Mouse (Mus musculus) limb, embryonic 13.5 days (tissue): Measurements from ENCODE around the gene Scnn1a. TPM values are rescaled to one million over a fixed set of nuclear protein-coding genes. Genes with fewer than 3 reads are reported as not detected.

Experiments used
- ATAC-seq: fragments of 200-750 bp; cut with Nextera tagmentation; 2 replicates; pipeline ENCODE4 v1.8.0; 2017; ENCODE audit warnings: low read depth, moderate number of reproducible peaks, moderate TSS enrichment; ENCODE audit not compliant: low FRiP score
- H3K27ac ChIP-seq: fragments of 300-500 bp; sonication (generic); 2 replicates; pipeline ENCODE4 v1.5.1; 2015; ENCODE audit warnings: inconsistent platforms, mild to moderate bottlenecking, moderate library complexity
- H3K27me3 ChIP-seq: fragments of 300-500 bp; sonication (generic); 2 replicates; pipeline ENCODE4 v1.6.1; 2015; ENCODE audit warnings: mild to moderate bottlenecking, inconsistent platforms
- H3K36me3 ChIP-seq: fragments of 300-500 bp; sonication (generic); 2 replicates; pipeline ENCODE4 v1.6.1; 2015; ENCODE audit warnings: inconsistent platforms, mild to moderate bottlenecking, moderate library complexity
- H3K4me1 ChIP-seq: fragments of 300-500 bp; sonication (generic); 2 replicates; pipeline ENCODE4 v1.6.1; 2015; ENCODE audit warnings: inconsistent platforms
- H3K4me2 ChIP-seq: fragments of 300-500 bp; sonication (generic); replicated peaks from 2 replicates; pipeline ENCODE4 v1.6.1; 2015; ENCODE audit warnings: inconsistent platforms, mild to moderate bottlenecking, moderate library complexity
- H3K4me3 ChIP-seq: fragments of 300-500 bp; sonication (generic); 2 replicates; pipeline ENCODE4 v1.5.1; 2015; ENCODE audit warnings: moderate library complexity, mild to moderate bottlenecking, inconsistent platforms
- H3K9ac ChIP-seq: fragments of 300-500 bp; sonication (generic); 2 replicates; pipeline ENCODE4 v1.6.1; 2015; ENCODE audit warnings: mild to moderate bottlenecking, inconsistent platforms
- H3K9me3 ChIP-seq: fragments of 300-500 bp; sonication (generic); 2 replicates; pipeline ENCODE4 v1.6.1; 2016; ENCODE audit warnings: inconsistent platforms
- WGBS: fragments of 180-500 bp; shearing (Covaris S2); methylation state at CpG from one replicate; pipeline ENCODE4 v1.1.7; 2015; 5-methylcytosine and 5-hydroxymethylcytosine counted together
- polyA plus RNA-seq: library from polyadenylated mRNA; unstranded; fragments of >200 nt; fragmentation: Nextera tagmentation; extraction: Ambion mirVana; gene quantifications from 2 replicates; pipeline ENCODE4 v1.2.1, GENCODE M21; 2015

Gene Scnn1a
- polyA plus RNA-seq, 1 experiment from 2014 or later = 1.1 TPM

DNA sequence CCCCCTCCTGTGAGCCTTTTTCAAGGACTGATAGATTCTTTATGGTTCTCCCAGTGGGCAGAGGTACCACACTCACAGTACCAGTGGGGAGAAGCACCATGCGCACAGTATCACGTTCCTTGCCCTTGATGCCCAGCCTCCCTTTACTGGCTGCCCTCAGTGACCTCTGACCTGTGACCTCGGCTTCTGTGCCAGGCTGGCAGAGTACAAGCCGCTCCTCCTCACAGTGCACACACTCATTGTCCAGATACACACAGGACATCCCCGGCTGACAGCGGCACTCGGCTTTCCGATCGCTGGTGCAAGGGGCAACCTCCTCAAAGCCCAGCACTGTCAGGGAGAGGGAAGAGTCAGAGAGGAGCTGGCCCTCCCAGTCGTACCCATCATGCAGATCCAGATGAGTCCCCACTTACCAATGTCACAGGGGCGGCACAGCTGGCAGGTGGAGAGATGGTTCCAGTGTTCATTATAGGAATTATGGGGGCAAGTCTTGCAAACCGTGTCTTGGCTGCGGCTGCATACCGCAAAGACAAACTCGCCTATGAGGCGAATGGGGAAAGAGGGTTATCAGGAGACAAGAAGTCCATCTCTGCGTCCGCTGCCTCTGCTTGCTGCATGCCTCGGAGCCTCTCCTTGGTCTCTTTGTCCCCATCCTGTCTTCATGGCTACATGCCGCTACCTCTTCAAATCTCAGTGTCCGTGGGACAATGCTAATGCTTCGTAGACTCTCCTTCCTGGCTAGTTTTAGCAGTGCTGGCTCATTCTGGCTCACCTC lies 7.7 kb upstream of the Scnn1a start:
- peak overlapping the region; percentile 57 for H3K4me3 ChIP-seq
- 73% methylated on average over 22 of the region's 22 CpGs for WGBS
- H3K36me3 ChIP-seq = peaks cover 27% of the 10 kb centered on the region
- no peaks in the 10 kb centered on the region for H3K9me3 ChIP-seq
- H3K27me3 ChIP-seq = no peaks in the 10 kb centered on the region
- H3K27ac ChIP-seq = peak overlapping the region; percentile 79; the same call in 1 of the 2 replicates
- peak overlapping the region; percentile 82 for H3K4me2 ChIP-seq
- H3K9ac ChIP-seq = peak overlapping the region; percentile 82
- no peak for ATAC-seq
- H3K4me1 ChIP-seq = peaks cover 50% of the 10 kb centered on the region

- no peaks in the 10 kb centered on the region for H3K9me3 ChIP-seq
- peak within 1 kb of the TSS; percentile 82 for H3K9ac ChIP-seq
- WGBS = 2% methylated on average over 38 of the region's 46 CpGs
- H3K36me3 ChIP-seq = peaks cover 18% of the 10 kb centered on the region
- peak within 1 kb of the TSS; percentile 82 for H3K4me2 ChIP-seq
- ATAC-seq = peak; percentile 80
- H3K4me1 ChIP-seq = peaks cover 49% of the 10 kb centered on the region
- H3K27me3 ChIP-seq = no peaks in the 10 kb centered on the region
- H3K27ac ChIP-seq = peak within 1 kb of the TSS; percentile 79
- peak within 1 kb of the TSS; percentile 57 for H3K4me3 ChIP-seq
Measured at GRCm38 (mm10) chr6:125313546-125314230, 6.8 kb upstream of the Scnn1a start, which contains the start of gene Ltbr. Ltbr (minus strand) TSS chr6:125313885.

GRCm38 (mm10) chr6:125314231-125314563 lies 6.3 kb upstream of the Scnn1a start:
- Histone ChIP-seq H3K4me2 (peak overlapping the region; percentile 82), H3K9ac (peak overlapping the region; percentile 82), H3K27me3 (peaks cover 4% of the 10 kb centered on the region), H3K4me3 (peak overlapping the region; percentile 57), H3K9me3 (no peaks in the 10 kb centered on the region), H3K27ac (peak overlapping the region; percentile 79; the same call in 1 of the 2 replicates), H3K4me1 (peaks cover 44% of the 10 kb centered on the region), H3K36me3 (peaks cover 14% of the 10 kb centered on the region; the same call in 1 of the 2 replicates)
- ATAC-seq = peak; percentile 33; the same call in 1 of the 2 replicates
- 52% methylated on average over 7 of the region's 7 CpGs for WGBS

- no peak overlapping the region for H3K9ac ChIP-seq
- WGBS = 55% methylated on average over 6 of the region's 6 CpGs
- no peak for ATAC-seq
- H3K27ac ChIP-seq = no peak overlapping the region
- H3K4me1 ChIP-seq = peaks cover 41% of the 10 kb centered on the region
- H3K4me3 ChIP-seq = no peak overlapping the region
- no peaks in the 10 kb centered on the region for H3K9me3 ChIP-seq
- H3K36me3 ChIP-seq = 0 out of 2 replicates have a peak, but pooled peaks cover 9% of the 10 kb centered on the region
- peaks cover 10% of the 10 kb centered on the region for H3K27me3 ChIP-seq
- peak overlapping the region; percentile 82 for H3K4me2 ChIP-seq
Measured at GRCm38 (mm10) chr6:125314746-125315145, 5.7 kb upstream of the Scnn1a start.

DNA sequence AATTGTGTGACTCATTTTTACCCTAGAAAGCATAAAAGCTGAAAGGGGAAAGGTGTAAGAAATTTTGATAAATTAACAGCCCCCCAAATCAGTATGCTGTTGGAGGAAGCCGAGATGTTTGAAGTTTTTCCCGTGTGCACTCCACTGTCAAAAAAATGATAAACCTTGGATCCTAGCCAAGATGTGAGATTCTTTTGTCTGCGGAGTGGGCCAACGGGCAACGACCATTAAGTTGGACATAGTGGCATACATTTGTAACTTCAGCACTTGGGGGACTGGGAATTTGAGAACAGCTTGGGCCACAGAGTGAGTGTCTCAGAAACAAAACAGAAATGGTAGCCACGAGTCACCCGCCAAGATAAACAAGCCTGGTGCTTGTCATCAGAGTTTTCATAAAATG lies 3.4 kb upstream of the Scnn1a start:
- ATAC-seq = no peak
- 68% methylated on average over 7 of the region's 7 CpGs for WGBS

GRCm38 (mm10) chr6:125318981-125319918 lies 1.2 kb upstream of the Scnn1a start:
- peaks cover 51% of the 10 kb centered on the region for H3K27me3 ChIP-seq
- H3K27ac ChIP-seq = no peak overlapping the region

More for the DNA sequence above, 3.4 kb upstream of the Scnn1a start:
- Histone ChIP-seq H3K9ac (no peak overlapping the region), H3K4me2 (no peak overlapping the region), H3K4me1 (peaks cover 34% of the 10 kb centered on the region), H3K9me3 (no peaks in the 10 kb centered on the region), H3K27ac (no peak overlapping the region), H3K27me3 (peaks cover 33% of the 10 kb centered on the region), H3K4me3 (no peak overlapping the region), H3K36me3 (0 out of 2 replicates have a peak, but pooled peaks cover under 1% of the 10 kb centered on the region)

GRCm38 (mm10) chr6:125319919-125320296 lies 551 bp upstream of the Scnn1a start:
- ATAC-seq = no peak
- peaks cover 51% of the 10 kb centered on the region for H3K27me3 ChIP-seq
- H3K9ac ChIP-seq = no peak overlapping the region
- H3K4me1 ChIP-seq = peaks cover 9% of the 10 kb centered on the region; the same call in 1 of the 2 replicates
- H3K36me3 ChIP-seq = no peaks in the 10 kb centered on the region
- H3K9me3 ChIP-seq = no peaks in the 10 kb centered on the region
- H3K4me2 ChIP-seq = no peak overlapping the region
- H3K27ac ChIP-seq = no peak overlapping the region
- no peak overlapping the region for H3K4me3 ChIP-seq

More at GRCm38 (mm10) chr6:125318981-125319918, 1.2 kb upstream of the Scnn1a start:
- ATAC-seq = no peak
- H3K4me2 ChIP-seq = no peak overlapping the region
- no peak overlapping the region for H3K4me3 ChIP-seq
- H3K9ac ChIP-seq = no peak overlapping the region
- H3K36me3 ChIP-seq = no peaks in the 10 kb centered on the region
- peaks cover 16% of the 10 kb centered on the region for H3K4me1 ChIP-seq
- WGBS = 63% methylated on average over 15 of the region's 15 CpGs
- no peaks in the 10 kb centered on the region for H3K9me3 ChIP-seq

- Histone ChIP-seq H3K36me3 (no peaks in the 10 kb centered on the region), H3K9me3 (no peaks in the 10 kb centered on the region), H3K27me3 (peaks cover 51% of the 10 kb centered on the region), H3K27ac (no peak overlapping the region), H3K4me2 (0 out of 2 replicates have a peak overlapping the region, but pooled peaks have one; percentile 16), H3K4me3 (no peak overlapping the region), H3K9ac (no peak overlapping the region), H3K4me1 (0 out of 2 replicates have a peak, but pooled peaks cover 8% of the 10 kb centered on the region)
- 9% methylated on average over 26 of the region's 26 CpGs for WGBS
- ATAC-seq = no peak
Measured at GRCm38 (mm10) chr6:125321114-125321855, 826 bp downstream of the Scnn1a start.

DNA sequence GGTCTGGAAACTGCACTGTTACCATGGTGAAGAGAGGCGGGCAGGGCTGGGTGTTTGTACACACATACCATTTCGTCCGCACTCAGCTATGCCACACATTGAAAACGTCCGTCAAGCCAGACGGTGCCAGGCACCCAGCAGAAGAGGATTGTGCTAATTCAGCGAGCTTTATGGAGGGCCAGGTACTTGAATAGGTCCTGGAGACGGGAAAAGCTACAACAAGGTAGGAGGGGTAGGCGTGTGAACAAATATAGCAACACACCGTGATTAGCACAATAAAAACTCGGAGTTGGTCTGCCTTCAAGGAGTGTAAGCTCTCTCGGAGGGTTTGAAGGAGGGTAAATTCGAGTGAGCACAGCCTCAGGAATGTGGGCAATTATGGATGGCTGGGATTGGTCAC lies 2.3 kb downstream of the Scnn1a start:
- Histone ChIP-seq H3K9me3 (no peaks in the 10 kb centered on the region), H3K27me3 (peaks cover 51% of the 10 kb centered on the region), H3K9ac (no peak overlapping the region), H3K27ac (no peak overlapping the region), H3K4me3 (no peak overlapping the region), H3K36me3 (no peaks in the 10 kb centered on the region), H3K4me1 (0 out of 2 replicates have a peak, but pooled peaks cover 8% of the 10 kb centered on the region), H3K4me2 (no peak overlapping the region)
- 56% methylated on average over 13 of the region's 13 CpGs for WGBS
- no peak for ATAC-seq

DNA sequence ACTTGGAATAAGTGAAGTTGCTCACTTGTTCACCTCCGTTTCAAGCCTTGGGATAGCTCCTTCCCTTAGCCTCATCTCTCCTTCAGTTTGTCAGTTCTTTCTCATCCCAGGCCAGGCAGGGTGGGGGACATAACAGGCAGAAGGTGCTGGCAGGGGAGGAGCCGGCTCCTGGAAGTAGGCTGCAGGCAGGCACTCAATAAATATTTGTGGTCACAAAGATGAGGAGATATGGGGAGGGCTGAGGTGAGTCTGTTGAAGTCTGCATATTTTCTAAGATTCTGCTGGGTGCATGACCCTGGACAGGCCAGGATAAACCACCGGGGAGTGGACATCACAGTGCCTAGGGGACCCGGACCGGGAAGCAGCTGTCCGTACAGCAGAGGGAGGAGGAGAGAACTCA lies 3.1 kb downstream of the Scnn1a start:
- 0 out of 2 replicates have a peak, but pooled peaks cover 8% of the 10 kb centered on the region for H3K4me1 ChIP-seq

GRCm38 (mm10) chr6:125325337-125325736 lies 4.9 kb downstream of the Scnn1a start:
- H3K4me1 ChIP-seq = peaks cover 17% of the 10 kb centered on the region
- 72% methylated on average over 6 of the region's 6 CpGs for WGBS
- no peaks in the 10 kb centered on the region for H3K9me3 ChIP-seq
- H3K27ac ChIP-seq = no peak overlapping the region
- H3K9ac ChIP-seq = no peak overlapping the region
- no peak overlapping the region for H3K4me3 ChIP-seq
- H3K4me2 ChIP-seq = no peak overlapping the region
- no peak for ATAC-seq
- H3K27me3 ChIP-seq = peaks cover 35% of the 10 kb centered on the region
- H3K36me3 ChIP-seq = no peaks in the 10 kb centered on the region

More for the DNA sequence above, 3.1 kb downstream of the Scnn1a start:
- no peak for ATAC-seq
- Histone ChIP-seq H3K27ac (no peak overlapping the region), H3K9ac (no peak overlapping the region), H3K27me3 (peaks cover 51% of the 10 kb centered on the region), H3K9me3 (no peaks in the 10 kb centered on the region), H3K36me3 (no peaks in the 10 kb centered on the region), H3K4me2 (no peak overlapping the region), H3K4me3 (no peak overlapping the region)
- 51% methylated on average over 6 of the region's 6 CpGs for WGBS
